Mouse (Mus musculus) embryonic fibroblast, embryonic 13.5 days (primary cell): ENCODE results near the gene Slc38a4. TPM values are rescaled to one million over a fixed set of nuclear protein-coding genes. Genes with fewer than 3 reads are reported as not detected.

Experiments used
- H3K27ac ChIP-seq: 2 replicates; pipeline ENCODE4 v1.5.1; 2012; ENCODE audit warnings: low read length, control low read depth, inconsistent platforms; ENCODE audit not compliant: insufficient read depth
- H3K4me1 ChIP-seq: 2 replicates; pipeline ENCODE4 v1.6.1; 2011; ENCODE audit warnings: low read length; ENCODE audit not compliant: control insufficient read depth, insufficient read depth
- H3K4me3 ChIP-seq: 2 replicates; pipeline ENCODE4 v1.5.1; 2011; ENCODE audit warnings: mild to moderate bottlenecking, control low read depth, low read length; ENCODE audit not compliant: insufficient read depth
- CTCF ChIP-seq: IDR thresholded peaks from 2 replicates; pipeline ENCODE4 v1.5.1; 2011; ENCODE audit warnings: mild to moderate bottlenecking, control low read depth, low read length, moderate library complexity, borderline replicate concordance; ENCODE audit not compliant: insufficient read depth
- POLR2A ChIP-seq: IDR thresholded peaks from 2 replicates; pipeline ENCODE4 v1.6.1; 2011; ENCODE audit warnings: low read depth, mild to moderate bottlenecking, control low read depth, low read length, moderate library complexity
- polyA plus RNA-seq: library from polyadenylated mRNA; stranded (reverse); fragments of >200 nt; gene quantifications from 2 replicates; pipeline ENCODE4 v1.2.4, GENCODE M21; 2011; ENCODE audit warnings: low read depth; ENCODE audit not compliant: missing spikeins, insufficient read length

Slc38a4 gene
- polyA plus RNA-seq, 1 experiment = 93.6 TPM

- TF ChIP-seq POLR2A (no peak), CTCF (no peak)
- H3K27ac ChIP-seq = no peak overlapping the region
- 0 out of 2 replicates have a peak, but pooled peaks cover 4% of the 10 kb centered on the region for H3K4me1 ChIP-seq
- H3K4me3 ChIP-seq = no peak overlapping the region
These were observed 96.5 kb downstream of the Slc38a4 start for GRCm38 (mm10) chr15:96959247-96959646.

GRCm38 (mm10) chr15:96956699-96957098, 99.1 kb downstream of the Slc38a4 start:
- Histone ChIP-seq H3K27ac (no peak overlapping the region), H3K4me3 (no peak overlapping the region), H3K4me1 (0 out of 2 replicates have a peak, but pooled peaks cover 4% of the 10 kb centered on the region)
- TF ChIP-seq CTCF (no peak), POLR2A (no peak)

GRCm38 (mm10) chr15:96954389-96954788, 101.4 kb downstream of the Slc38a4 start:
- no peak for TF ChIP-seq CTCF
- TF ChIP-seq POLR2A = no peak
- no peak overlapping the region for H3K27ac ChIP-seq
- no peak overlapping the region for H3K4me3 ChIP-seq
- 0 out of 2 replicates have a peak, but pooled peaks cover 4% of the 10 kb centered on the region for H3K4me1 ChIP-seq

GRCm38 (mm10) chr15:96953938-96954238, 101.9 kb downstream of the Slc38a4 start:
- no peak overlapping the region for H3K4me3 ChIP-seq
- TF ChIP-seq CTCF (no peak), POLR2A (no peak)
- no peak overlapping the region for H3K27ac ChIP-seq
- 0 out of 2 replicates have a peak, but pooled peaks cover 4% of the 10 kb centered on the region for H3K4me1 ChIP-seq

- Histone ChIP-seq H3K4me1 (0 out of 2 replicates have a peak, but pooled peaks cover 4% of the 10 kb centered on the region), H3K27ac (no peak overlapping the region), H3K4me3 (no peak overlapping the region)
- peak; percentile 46; the same call in 1 of the 2 replicates for TF ChIP-seq CTCF
- TF ChIP-seq POLR2A = no peak
These were observed 102.4 kb downstream of the Slc38a4 start for GRCm38 (mm10) chr15:96953112-96953937.

GRCm38 (mm10) chr15:96952488-96952887, 103.3 kb downstream of the Slc38a4 start:
- TF ChIP-seq CTCF = no peak
- no peak for TF ChIP-seq POLR2A
- no peak overlapping the region for H3K27ac ChIP-seq
- H3K4me3 ChIP-seq = no peak overlapping the region
- 0 out of 2 replicates have a peak, but pooled peaks cover 4% of the 10 kb centered on the region for H3K4me1 ChIP-seq

GRCm38 (mm10) chr15:96951783-96952182, 104.0 kb downstream of the Slc38a4 start:
- H3K4me3 ChIP-seq = no peak overlapping the region
- TF ChIP-seq POLR2A (no peak), CTCF (no peak)
- no peak overlapping the region for H3K27ac ChIP-seq

GRCm38 (mm10) chr15:96948471-96948870, 107.3 kb downstream of the Slc38a4 start:
- no peak for TF ChIP-seq POLR2A
- TF ChIP-seq CTCF = 0 out of 2 replicates have a peak, but pooled peaks have one; percentile 34
- Histone ChIP-seq H3K27ac (no peak overlapping the region), H3K4me3 (no peak overlapping the region), H3K4me1 (no peaks in the 10 kb centered on the region)

More at GRCm38 (mm10) chr15:96951783-96952182, 104.0 kb downstream of the Slc38a4 start:
- 0 out of 2 replicates have a peak, but pooled peaks cover 2% of the 10 kb centered on the region for H3K4me1 ChIP-seq

Other genes starting within 250 kb of the Slc38a4 start
- 2.9 and 4.9 TPM in 2 replicates for gene Pced1b, start 191.2 kb upstream of the Slc38a4 start, polyA plus RNA-seq
- 1.4 and 2.7 TPM in 2 replicates for gene Amigo2, start 191.3 kb upstream of the Slc38a4 start, polyA plus RNA-seq